Mouse (Mus musculus) Patski (cell line): Measurements from ENCODE around the gene Cd36. TPM values are rescaled to one million over a fixed set of nuclear protein-coding genes. Genes with fewer than 3 reads are reported as not detected.

ENCODE experiments used
- ATAC-seq: fragments of 100-300 bp; one replicate; pipeline ENCODE4 v1.8.0; 2021
- CTCF ChIA-PET: fragments of 350-600 bp; sonication (Branson Sonifier 250); formaldehyde crosslinking; loops from one replicate; lab custom pipeline; 2022; ENCODE audit warnings: inconsistent platforms; lab: Charles Lee
- POLR2A ChIA-PET: fragments of 350-600 bp; sonication (Branson Sonifier 250); formaldehyde crosslinking; loops from one replicate; lab custom pipeline; 2022; ENCODE audit warnings: antibody characterized with exemption, inconsistent platforms; lab: Charles Lee
- DNase-seq: peaks from one replicate; pipeline ENCODE4 v3.0.0-alpha.2; 2011; ENCODE audit warnings: low read depth, low spot score
- H3K27me3 ChIP-seq: fragments of 371-371 bp; one replicate; pipeline ENCODE4 v1.5.1; 2021
- CTCF ChIP-seq: fragments of 100-300 bp; IDR thresholded peaks from one replicate; pipeline ENCODE4 v1.5.1; 2021
- in situ Hi-C: fragments of 300-500 bp; cut with MboI; formaldehyde crosslinking; loops from 3 replicates; pipeline ENCODE4 v1.11.1; 2018; ENCODE audit warnings: low pct_unique_long_range_greater_than_20kb, mixed read lengths
- polyA plus RNA-seq: library from polyadenylated mRNA; unstranded; gene quantifications from one replicate; pipeline ENCODE4 v1.2.3, GENCODE M21; 2021

Gene Cd36
- polyA plus RNA-seq, 1 experiment from 2014 or later, result 0.26 TPM

DNA sequence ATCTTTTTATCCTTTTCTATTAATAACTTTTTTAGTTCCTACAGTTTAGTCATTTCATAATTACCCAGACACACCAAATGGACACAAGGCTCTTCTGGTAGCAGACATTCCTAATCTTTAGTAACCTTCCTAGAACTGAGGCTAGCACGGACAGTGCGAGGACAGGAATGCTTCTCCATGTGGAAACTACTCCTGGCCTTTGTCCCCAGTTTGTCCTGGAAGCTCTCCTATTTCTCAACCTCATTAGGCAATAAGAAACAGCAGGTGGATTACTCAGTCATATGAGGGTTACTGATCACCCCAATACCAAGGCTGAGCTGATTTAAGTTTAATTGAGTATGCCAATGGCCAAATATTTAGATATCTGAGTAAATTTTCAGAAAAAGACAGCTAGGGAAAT, 25.5 kb downstream of the Cd36 start:
- CTCF ChIA-PET, result no interaction called here
- POLR2A ChIA-PET, result no interaction called here
- peaks cover 14% of the 10 kb centered on the region for H3K27me3 ChIP-seq
- ATAC-seq, result no peak
- DNase-seq, result no peak
- in situ Hi-C loops, result no loop called here
- TF ChIP-seq CTCF, result no peak

DNA sequence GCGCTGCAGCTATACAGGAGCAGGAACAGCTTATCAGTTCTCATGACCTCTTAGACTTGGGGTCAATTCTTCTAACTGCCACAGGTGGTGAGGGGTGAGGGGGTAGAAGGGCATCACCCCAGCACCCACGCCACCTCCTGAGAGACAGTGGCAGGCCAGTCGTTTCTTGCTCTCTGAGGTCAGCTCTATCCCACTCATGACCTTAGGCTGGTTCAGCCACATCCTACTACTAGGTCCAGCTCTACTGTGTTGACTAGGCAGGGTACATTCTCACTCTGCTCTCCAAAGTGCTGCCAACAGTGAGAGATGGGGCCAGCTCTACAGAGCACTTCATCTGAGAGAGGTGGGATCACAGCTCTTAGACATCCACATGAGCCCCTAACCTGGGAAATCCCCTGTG, 30.2 kb downstream of the Cd36 start:
- H3K27me3 ChIP-seq, result peaks cover 5% of the 10 kb centered on the region
- no peak for TF ChIP-seq CTCF
- ChIA-PET POLR2A (no interaction called here), CTCF (no interaction called here)
- ATAC-seq (no peak), DNase-seq (no peak)
- in situ Hi-C loops, result no loop called here

DNA sequence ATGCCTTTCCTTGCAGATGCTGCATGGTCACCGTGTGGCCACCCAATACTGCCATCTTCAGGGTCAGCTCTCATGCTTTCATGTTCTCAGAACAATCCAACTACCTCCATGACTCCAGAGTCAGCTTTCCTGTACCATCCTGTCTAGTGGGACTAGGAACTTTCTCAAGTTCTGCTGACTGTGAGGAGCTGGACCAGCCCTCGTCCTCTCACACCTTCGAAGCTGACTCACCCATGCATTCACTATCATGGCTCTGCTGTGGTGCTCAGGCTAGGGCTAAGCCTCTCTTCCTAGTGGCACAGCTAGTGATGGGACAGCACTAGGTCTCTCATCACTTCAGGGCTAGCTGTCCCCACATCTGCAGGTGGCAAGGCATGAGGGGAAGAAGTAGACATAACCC, 30.7 kb downstream of the Cd36 start:
- DNase-seq (no peak), ATAC-seq (no peak)
- POLR2A ChIA-PET, result no interaction called here
- CTCF ChIA-PET, result no interaction called here
- peaks cover 5% of the 10 kb centered on the region for H3K27me3 ChIP-seq
- in situ Hi-C loops, result no loop called here
- no peak for TF ChIP-seq CTCF

DNA sequence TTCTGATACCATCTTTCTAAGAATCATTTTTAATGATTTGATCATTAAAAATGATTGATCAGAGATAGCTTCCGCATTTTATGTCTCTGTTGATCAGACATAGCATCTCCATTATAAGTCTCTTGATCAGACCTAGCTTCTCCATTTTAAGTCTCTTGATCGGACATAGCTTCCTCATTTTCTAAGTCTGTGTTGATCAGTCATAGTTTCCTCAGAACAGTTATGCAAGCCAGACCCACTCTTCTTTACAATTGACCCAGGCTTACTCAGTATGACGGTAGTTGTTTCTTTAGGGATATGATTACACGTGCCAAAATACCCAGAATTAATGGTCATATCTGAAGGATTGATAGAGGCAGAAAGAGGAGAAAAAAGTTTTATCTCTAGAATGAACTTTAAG, 31.3 kb downstream of the Cd36 start:
- ATAC-seq (no peak), DNase-seq (no peak)
- in situ Hi-C loops, result no loop called here
- TF ChIP-seq CTCF, result no peak
- ChIA-PET POLR2A (no interaction called here), CTCF (interaction anchor here (1.0 kb wide), 1 partner anchor 227 kb away, joined by 3 read pairs; no protein-coding TSS in a partner anchor)
- H3K27me3 ChIP-seq, result peaks cover 2% of the 10 kb centered on the region

DNA sequence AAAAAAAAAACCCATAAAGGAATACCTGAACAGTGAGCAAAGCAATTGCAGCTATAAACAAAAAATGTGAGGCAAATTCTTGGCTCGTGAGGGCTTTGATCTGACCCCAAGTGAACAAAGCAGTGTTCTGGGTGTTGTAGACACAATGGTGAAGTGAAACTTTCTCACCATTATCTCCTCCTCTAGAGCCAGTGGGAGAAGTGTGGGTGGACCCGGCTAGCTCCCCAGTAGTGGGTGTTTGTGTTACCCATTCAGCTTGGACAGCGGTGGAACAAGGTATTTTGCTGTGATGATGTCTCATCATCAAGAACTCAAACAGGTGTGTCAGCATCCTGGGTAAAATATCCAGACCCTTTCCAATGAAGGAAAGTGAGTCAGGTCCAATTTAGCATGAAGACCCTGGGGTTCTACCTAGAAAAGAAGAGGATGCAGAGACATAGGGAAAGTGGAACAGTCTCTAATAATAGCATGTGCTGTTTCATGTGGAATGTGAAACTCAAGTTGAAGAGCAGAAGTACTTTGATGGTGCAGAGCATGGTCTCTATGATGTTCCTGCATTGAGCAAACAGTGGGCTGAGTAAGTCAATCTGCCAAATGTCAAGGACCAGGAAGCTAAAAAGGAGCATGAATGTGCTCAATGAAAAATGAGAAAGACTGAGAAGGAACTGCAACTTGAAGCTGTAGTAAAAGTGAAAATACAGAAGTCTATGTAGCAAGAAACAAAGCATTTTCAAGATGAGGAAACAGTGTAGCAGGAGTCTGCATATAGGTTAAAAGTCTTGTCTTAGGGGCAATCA, 34.3 kb downstream of the Cd36 start:
- no peak for ATAC-seq
- POLR2A ChIA-PET, result no interaction called here

DNA sequence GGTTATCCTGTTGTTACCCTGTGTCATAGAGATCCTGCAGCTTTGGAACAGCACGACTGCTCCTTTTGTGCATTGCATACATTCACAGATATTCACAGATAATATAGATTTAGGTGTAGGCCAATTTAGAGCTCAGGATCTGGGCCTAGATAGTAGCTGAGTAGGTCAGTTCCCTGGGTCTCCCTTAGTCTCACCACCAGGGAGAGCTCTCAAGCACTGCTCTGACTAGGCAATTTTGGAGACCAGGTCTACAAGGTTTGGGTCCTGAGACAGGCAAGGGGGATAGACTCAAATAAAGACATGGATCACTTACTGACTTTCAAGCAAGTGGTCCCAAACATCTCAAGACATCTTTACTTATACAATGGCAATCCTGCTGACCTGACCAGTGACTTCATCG, 38.0 kb downstream of the Cd36 start:
- TF ChIP-seq CTCF, result no peak
- in situ Hi-C loops, result no loop called here
- no peak for DNase-seq
- POLR2A ChIA-PET, result no interaction called here
- CTCF ChIA-PET, result no interaction called here
- ATAC-seq, result no peak
- no peaks in the 10 kb centered on the region for H3K27me3 ChIP-seq

More for the DNA sequence above, 34.3 kb downstream of the Cd36 start:
- CTCF ChIA-PET, result interaction anchor here (0.9 kb wide), 1 partner anchor 8 kb away, joined by 3 read pairs; no protein-coding TSS in a partner anchor
- no peak for TF ChIP-seq CTCF
- in situ Hi-C loops, result no loop called here
- no peaks in the 10 kb centered on the region for H3K27me3 ChIP-seq
- DNase-seq, result no peak

DNA sequence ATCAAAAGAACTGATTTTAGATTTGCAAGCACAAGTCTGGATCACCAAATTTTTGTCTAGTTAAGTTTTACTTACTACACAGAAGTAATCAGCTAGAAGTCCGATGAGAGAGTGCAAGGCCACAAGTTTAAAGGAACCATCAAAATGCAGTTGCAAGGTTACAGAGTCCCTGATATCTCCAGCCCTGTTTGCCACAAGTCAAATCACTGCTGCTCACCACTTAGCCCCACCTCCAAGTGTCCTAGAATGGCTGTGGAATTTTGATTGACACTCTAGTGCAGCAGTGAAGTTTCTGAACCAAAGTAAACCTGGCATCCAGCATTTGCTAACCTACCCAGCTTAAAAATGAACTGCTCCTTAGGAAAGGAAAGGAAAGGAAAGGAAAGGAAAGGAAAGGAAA, 39.0 kb downstream of the Cd36 start:
- no peak for DNase-seq
- ChIA-PET CTCF (interaction anchor here (0.8 kb wide), 1 partner anchor 25 kb away, joined by 3 read pairs; no protein-coding TSS in a partner anchor), POLR2A (no interaction called here)
- ATAC-seq, result no peak
- in situ Hi-C loops, result no loop called here
- no peaks in the 10 kb centered on the region for H3K27me3 ChIP-seq
- TF ChIP-seq CTCF, result no peak

DNA sequence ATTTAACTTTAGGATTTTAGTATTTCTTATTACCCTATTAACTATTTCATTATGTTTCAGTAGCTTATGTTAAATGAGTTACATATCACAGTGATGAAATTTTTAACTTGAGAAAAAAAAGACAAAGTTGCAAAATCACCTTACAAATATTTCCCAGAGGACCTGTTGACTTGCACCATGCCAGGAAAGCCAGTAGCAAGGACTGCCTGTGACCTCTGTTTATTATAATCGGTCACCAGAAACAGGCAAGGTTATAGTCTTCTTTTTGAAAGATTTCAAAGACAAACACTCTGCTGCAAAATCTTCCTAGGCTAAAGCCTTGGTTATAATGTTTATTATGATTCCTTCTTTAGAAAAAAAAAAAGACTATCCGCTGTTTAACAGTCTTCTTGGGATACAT, 39.9 kb downstream of the Cd36 start:
- H3K27me3 ChIP-seq, result no peaks in the 10 kb centered on the region
- ATAC-seq (no peak), DNase-seq (no peak)
- POLR2A ChIA-PET, result no interaction called here
- CTCF ChIA-PET, result no interaction called here
- in situ Hi-C loops, result no loop called here
- TF ChIP-seq CTCF, result no peak

DNA sequence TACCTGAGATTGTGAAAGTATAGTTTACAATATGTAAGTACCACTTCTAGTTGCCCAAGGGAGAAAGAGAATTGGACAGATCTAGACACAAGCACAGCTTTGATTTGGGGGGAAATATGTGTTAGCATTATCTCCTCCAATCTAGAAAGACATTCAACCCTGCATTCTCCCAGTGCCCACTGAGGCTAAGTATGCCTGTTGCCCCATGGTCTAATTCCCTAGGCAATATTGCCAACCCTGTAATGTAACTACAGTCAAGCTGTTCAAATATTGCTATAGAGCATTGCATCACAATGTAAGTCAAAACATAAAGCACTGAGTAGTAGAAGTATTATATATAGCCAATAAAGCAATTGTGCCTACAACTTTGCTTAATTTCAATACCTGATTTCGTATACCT, 40.3 kb downstream of the Cd36 start:
- in situ Hi-C loops, result no loop called here
- H3K27me3 ChIP-seq, result no peaks in the 10 kb centered on the region
- ChIA-PET POLR2A (no interaction called here), CTCF (interaction anchor here (1.5 kb wide), 1 partner anchor 13 kb away, joined by 3 read pairs; no protein-coding TSS in a partner anchor)
- TF ChIP-seq CTCF, result no peak
- DNase-seq (no peak), ATAC-seq (no peak)

DNA sequence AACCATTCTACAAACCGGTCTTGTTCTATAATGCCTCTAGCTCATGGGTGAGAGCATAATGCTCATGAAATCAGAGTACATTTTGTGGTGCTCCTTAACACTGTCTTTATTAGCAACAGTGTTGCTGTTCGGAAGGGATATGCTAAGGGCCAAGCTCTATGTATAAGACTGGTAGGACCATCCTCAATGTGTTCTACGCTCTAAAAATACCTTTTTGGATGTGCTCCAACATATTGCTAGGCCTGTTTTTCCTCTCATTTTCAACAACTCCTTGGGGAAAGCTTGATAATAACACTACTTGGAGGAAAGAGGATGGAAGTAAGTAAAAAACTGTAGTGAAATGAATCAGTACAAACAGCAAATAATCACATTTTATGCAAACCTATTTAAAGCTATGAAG, 44.7 kb downstream of the Cd36 start:
- in situ Hi-C loops, result no loop called here
- no peak for DNase-seq

DNA sequence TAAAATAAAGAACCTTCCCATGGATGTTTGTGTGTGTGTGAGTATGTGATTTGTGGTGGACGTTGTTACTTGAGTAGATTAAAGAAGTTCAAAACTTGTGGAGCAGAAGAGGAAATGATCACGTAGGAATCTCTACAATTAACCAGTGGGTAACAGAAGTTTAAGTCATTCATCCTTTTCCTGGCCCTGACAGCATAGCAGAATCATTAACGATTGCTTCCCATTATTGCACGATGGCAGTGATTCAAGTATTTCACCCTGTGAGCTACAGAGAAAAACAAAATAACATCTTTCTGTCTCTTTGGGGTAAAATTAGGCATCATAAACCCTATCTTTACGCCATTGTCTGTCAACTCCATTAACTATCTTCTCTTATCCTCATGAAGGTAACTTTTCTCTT, 45.3 kb downstream of the Cd36 start:
- no peak for TF ChIP-seq CTCF
- ChIA-PET CTCF (no interaction called here), POLR2A (no interaction called here)
- DNase-seq (no peak), ATAC-seq (no peak)
- in situ Hi-C loops, result no loop called here
- H3K27me3 ChIP-seq, result peaks cover 5% of the 10 kb centered on the region

More for the DNA sequence above, 44.7 kb downstream of the Cd36 start:
- CTCF ChIA-PET, result no interaction called here
- no peak for ATAC-seq
- POLR2A ChIA-PET, result no interaction called here
- no peak for TF ChIP-seq CTCF
- peaks cover 5% of the 10 kb centered on the region for H3K27me3 ChIP-seq
